Mouse (Mus musculus) heart, postnatal 25 days (tissue): ENCODE results near the gene Gm15262. TPM values are rescaled to one million over a fixed set of nuclear protein-coding genes. Genes with fewer than 3 reads are reported as not detected.
"Not testable (repeated sequence)": the region's sequence is repeated elsewhere in the genome, so short reads cannot be mapped to it uniquely, and the experiment has no call there.

Source experiments
- DNase-seq: peaks from one replicate; pipeline ENCODE4 v3.0.0; 2022; ENCODE audit warnings: low spot score
- intact Hi-C: fragments of 180-260 bp; cut with DNase I; formaldehyde crosslinking; loops from one replicate; pipeline ENCODE4 v1.15.1; 2025
- total RNA-seq, 2 experiments: library from RNA; stranded (reverse); gene quantifications; 2 replicates each; pipeline ENCODE4 v1.2.3; 2021

Gm15262 gene
- not detected for total RNA-seq

DNA sequence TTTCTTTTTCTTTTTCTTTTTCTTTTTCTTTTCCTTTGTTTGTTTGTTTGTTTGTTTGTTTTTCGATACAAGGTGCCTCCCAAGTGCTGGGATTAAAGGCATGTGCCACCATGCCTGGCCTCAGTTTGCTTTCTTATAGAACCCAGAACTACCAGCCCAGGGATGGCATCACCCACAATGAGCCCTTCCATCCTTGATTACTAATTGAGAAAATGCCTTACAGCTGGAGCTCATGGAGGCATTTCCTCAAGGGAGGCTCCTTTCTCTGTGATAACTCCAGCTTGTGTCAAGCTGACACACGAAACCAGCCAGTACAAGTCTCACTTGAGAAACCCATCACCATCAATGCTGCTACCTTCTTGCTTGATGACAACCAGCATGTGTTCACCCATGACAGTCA lies at the start of gene Gm15262:
Gene Gm15262 (plus strand): TSS at position 301 of the 400 bp plus-strand sequence.
- not testable (repeated sequence) for DNase-seq

DNA sequence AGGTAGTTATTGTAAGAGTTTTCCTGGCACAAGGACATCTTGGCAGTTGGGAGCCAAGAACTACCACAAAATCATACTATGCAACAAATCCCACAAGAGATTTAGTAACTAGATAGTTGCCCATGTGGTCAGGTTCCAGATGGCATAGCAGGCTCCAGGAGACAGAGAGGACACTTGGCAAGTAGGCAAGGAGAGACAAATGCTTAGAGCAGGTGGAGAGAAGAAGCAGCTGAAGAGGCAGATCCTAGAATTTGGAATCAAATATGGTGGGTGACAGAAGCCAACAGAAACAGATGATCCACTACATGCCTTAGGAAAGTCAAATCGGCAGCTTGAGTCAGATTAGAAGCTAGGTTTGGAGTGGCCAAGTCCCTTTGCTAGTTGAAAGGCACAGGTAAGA lies 20.9 kb downstream of the Gm15262 start:
- DNase-seq, result no peak
- intact Hi-C loops, result no loop called here

More for the DNA sequence above, at the start of gene Gm15262:
- intact Hi-C loops, result not testable (repeated sequence)

DNA sequence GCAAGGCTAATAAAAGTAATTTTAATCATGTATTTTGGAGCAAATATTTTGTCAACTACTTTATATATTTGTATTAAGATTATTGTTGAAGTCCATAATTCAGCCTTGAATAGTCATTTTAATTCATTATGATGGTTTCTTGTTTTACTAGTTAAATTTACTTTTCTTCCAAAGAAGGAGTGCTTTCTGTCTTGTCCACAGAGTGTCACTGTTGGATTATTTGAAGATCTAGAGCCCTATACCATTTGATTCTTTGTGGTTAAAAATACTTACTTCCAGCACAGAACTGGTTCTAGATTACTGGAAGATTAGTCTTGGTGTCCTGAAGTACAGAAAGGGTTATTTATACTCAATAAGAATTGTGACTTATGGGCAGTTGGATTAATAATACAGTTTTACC lies 29.2 kb downstream of the Gm15262 start:
- intact Hi-C loops, result no loop called here
- DNase-seq, result no peak

DNA sequence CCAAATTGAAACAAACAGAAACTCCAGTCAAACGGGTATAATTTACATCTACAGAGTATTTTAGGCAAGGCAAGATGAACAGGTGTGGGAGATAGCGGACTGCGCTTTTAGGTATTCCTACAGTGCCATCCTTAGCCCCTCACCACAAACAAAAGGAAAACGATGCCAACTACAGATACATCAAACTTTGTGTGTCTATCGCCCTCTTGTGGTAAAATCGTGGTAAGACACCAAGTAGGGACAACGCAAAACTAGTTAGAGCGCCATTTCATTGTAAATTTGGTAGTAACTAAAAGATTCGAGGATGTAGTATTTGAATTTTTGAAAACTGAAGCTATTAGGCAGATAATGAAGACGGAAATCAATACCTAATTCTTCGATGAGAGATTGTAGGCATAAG lies 83.7 kb downstream of the Gm15262 start:
- intact Hi-C loops, result no loop called here
- no peak for DNase-seq

DNA sequence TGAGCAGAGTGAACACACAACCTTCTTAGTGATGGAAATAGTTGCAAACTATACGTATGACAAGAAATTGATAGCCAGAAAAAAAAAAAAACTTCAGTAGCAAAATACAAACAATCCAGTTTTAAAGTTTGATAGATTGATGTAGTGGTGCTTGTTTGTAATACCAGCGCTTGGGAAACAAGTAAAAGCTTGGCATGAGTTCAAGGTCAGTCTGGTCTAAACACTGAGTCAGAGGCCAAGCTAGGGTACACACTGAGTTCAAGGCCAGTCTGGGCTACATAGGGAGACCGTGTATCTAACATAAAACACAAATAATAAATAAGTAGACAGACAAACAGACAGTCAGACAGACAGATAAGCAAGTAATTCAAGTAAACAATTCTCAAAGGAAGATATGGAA lies 84.2 kb downstream of the Gm15262 start:
- intact Hi-C loops, result no loop called here
- DNase-seq, result no peak

DNA sequence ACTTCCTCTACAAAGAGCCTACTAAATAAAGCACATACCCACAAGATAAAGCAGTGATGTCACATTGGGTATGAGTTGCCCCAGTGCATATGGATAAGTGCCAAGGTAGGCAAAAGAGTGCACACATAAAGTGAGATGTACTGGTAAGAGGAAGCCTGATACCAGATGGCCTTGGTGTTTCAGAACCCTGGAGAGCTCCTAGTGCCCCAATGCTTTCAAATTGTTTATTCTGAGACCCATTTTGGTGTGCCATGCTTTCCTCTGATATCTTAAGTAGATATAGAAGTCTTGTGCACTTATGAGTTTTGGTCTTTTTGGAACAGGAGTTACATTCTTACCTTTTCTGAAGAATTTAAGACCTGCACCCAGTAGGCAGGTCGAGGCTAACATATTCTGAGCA lies 88.3 kb downstream of the Gm15262 start:
- no peak for DNase-seq
- intact Hi-C loops, result no loop called here

DNA sequence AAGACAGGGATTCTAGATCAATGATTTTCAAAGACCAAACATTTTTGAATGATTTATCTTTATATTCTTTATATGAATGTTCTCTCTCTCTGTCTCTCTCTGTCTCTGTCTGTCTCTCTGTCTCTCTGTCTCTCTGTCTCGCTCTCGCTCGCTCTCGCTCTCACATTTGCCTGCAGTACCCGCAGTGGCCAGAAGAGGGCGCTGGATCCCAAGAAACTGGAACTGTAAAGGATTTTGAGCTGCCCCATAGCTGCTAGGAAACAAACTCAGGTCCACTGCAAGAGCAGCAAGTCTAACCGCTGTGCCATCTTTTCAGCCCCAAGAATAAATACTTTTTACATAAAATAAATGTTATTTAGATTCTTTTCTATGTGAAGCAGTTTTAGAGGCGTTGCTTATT lies 98.5 kb downstream of the Gm15262 start:
- intact Hi-C loops, result no loop called here
- no peak for DNase-seq

DNA sequence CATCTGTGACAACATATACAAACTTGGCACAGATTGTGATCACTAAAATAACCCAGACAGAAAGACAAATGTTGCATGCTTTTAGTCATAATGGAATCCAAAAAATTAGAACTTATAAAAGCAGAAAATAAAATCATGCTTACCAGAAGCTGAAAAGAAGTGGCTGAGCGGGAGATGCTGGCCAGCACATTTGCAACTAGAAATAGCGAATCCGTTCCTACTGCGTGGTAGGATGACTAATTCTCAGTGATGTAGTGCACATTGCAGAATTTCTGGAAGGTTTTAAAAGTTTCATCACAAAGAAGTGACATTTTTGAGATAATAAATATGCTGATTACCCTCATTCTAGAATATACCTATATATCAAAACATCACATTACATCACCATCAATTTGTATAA lies 100.7 kb downstream of the Gm15262 start:
- intact Hi-C loops, result no loop called here
- DNase-seq, result no peak

DNA sequence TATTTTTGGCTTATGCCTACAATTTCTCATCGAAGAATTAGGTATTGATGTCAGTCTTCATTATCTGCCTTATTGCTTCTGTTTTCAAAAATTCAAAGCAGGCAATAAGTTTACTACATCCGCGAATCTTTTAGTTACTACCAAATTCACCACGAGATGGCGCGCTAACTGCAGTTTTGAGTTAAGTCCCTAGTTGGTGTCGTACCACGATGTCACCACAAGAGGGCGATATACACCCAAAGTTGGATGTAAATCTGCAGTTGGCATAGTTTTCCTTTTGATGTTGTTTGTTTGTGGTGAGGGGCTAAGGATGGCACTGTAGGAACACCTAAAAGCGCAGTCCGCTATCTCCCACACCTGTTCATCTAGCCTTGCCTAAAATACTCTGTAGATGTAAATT lies 111.9 kb downstream of the Gm15262 start:
- DNase-seq, result no peak

DNA sequence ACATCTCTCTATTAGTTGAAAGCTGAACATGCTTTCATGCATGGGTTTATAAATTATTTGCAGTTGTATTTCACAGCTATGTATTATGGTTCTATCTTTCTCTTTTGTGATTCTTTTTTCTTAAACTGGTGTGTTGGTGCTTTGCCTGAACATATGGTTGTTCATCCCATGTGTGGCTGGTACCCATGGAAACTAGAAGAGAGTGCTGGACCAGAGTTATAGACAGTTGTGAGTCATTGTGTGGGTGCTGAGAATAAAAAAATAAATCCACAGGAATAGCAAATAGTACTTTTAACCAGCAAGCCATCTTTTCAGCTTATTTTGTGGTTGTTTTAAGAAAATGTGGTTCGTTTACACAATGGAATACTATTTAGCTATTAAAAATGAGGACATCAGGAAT lies 123.9 kb downstream of the Gm15262 start:
- intact Hi-C loops, result no loop called here
- DNase-seq, result no peak

More for the DNA sequence above, 111.9 kb downstream of the Gm15262 start:
- intact Hi-C loops, result loop anchor here (1.0 to 2.0 kb wide), 2 partner anchors 391 to 428 kb away; no protein-coding TSS in a partner anchor

Other genes starting within 250 kb of the Gm15262 start
- under 1 TPM; 0.62 to 0.78 TPM for gene Scml2, start 170.3 kb upstream of the Gm15262 start, total RNA-seq